Mouse (Mus musculus) CH12.LX (cell line): ENCODE results near the gene Ldb3. TPM values are rescaled to one million over a fixed set of nuclear protein-coding genes. Genes with fewer than 3 reads are reported as not detected.

Experiments used
- DNase-seq: peaks from one replicate; pipeline ENCODE4 v3.0.0-alpha.2; 2013; ENCODE audit errors: extremely low read depth
- H3K27ac ChIP-seq: 2 replicates; pipeline ENCODE4 v1.5.1; 2012; ENCODE audit warnings: low read depth, mild to moderate bottlenecking, control low read depth, moderate library complexity; ENCODE audit not compliant: insufficient read depth
- H3K27me3 ChIP-seq: replicated peaks from 2 replicates; pipeline ENCODE3; 2012; ENCODE audit warnings: inconsistent platforms
- H3K36me3 ChIP-seq, 2 experiments: replicated peaks in 1 of 2; 2 replicates each; pipeline versions ENCODE3 to v1.6.1; 2012; ENCODE audit warnings: inconsistent platforms in 1 of 2, low read length in 1 of 2, mild to moderate bottlenecking in 1 of 2, mixed read lengths in 1 of 2, moderate library complexity in 1 of 2; ENCODE audit not compliant: control insufficient read depth in 1 of 2, insufficient read depth in 1 of 2
- H3K4me1 ChIP-seq, 2 experiments: 2 replicates each; pipeline ENCODE4 v1.6.1; 2012; ENCODE audit warnings: inconsistent platforms in 1 of 2, moderate library complexity in 1 of 2; ENCODE audit not compliant: insufficient read depth in 2 of 2, control insufficient read depth in 1 of 2
- H3K4me2 ChIP-seq: 2 replicates; pipeline ENCODE4 v1.6.1; 2012; ENCODE audit warnings: low read depth, mild to moderate bottlenecking, control low read depth; ENCODE audit not compliant: poor library complexity, insufficient read depth, severe bottlenecking
- H3K4me3 ChIP-seq, 3 experiments: fragments of 150-350 bp in 1 of 3; sonication (generic) in 1 of 3; replicated peaks in 1 of 3; 2 replicates each; pipeline versions ENCODE3 to v1.5.1; 2011 to 2012; ENCODE audit warnings: low read depth in 2 of 3, low read length in 2 of 3, mild to moderate bottlenecking in 2 of 3, moderate library complexity in 2 of 3, control low read depth in 1 of 3, improper control_type of control experiment in 1 of 3, inconsistent platforms in 1 of 3, mixed read lengths in 1 of 3; ENCODE audit not compliant: poor library complexity in 1 of 3
- H3K79me2 ChIP-seq: replicated peaks from 2 replicates; pipeline ENCODE4 v1.6.1; 2012; ENCODE audit warnings: mild to moderate bottlenecking, moderate library complexity; ENCODE audit not compliant: control insufficient read depth, poor library complexity, insufficient read depth, severe bottlenecking; ENCODE audit errors: extremely low read depth
- H3K9ac ChIP-seq: 2 replicates; pipeline ENCODE4 v1.6.1; 2012; ENCODE audit warnings: low read depth, mild to moderate bottlenecking, control low read depth, moderate library complexity; ENCODE audit not compliant: insufficient read depth
- H3K9me3 ChIP-seq: replicated peaks from 2 replicates; pipeline ENCODE3; 2012; ENCODE audit warnings: low read length, inconsistent platforms, mixed read lengths
- E2F4 ChIP-seq: IDR thresholded peaks from 2 replicates; pipeline ENCODE4 v1.6.1; 2011; ENCODE audit warnings: low read depth, low read length, improper control_type of control experiment; ENCODE audit not compliant: insufficient replicate concordance
- HCFC1 ChIP-seq: IDR thresholded peaks from 2 replicates; pipeline ENCODE4 v1.6.1; 2012; ENCODE audit warnings: low read depth, mild to moderate bottlenecking, inconsistent platforms, low read length, improper control_type of control experiment
- JUND ChIP-seq: conservative IDR thresholded peaks from 2 replicates; pipeline ENCODE4 v1.6.1; 2011; ENCODE audit warnings: low read depth, low read length, improper control_type of control experiment
- KAT2A ChIP-seq: IDR thresholded peaks from 2 replicates; pipeline ENCODE4 v1.6.1; 2012; ENCODE audit warnings: low read length, improper control_type of control experiment, inconsistent platforms; ENCODE audit not compliant: insufficient replicate concordance
- MAFK ChIP-seq: IDR thresholded peaks from 2 replicates; pipeline ENCODE4 v1.6.1; 2011; ENCODE audit warnings: low read length, improper control_type of control experiment; ENCODE audit not compliant: insufficient replicate concordance
- MAX ChIP-seq: IDR thresholded peaks from 2 replicates; pipeline ENCODE4 v1.6.1; 2011; ENCODE audit warnings: low read length, improper control_type of control experiment
- MAZ ChIP-seq: IDR thresholded peaks from 2 replicates; pipeline ENCODE4 v1.6.1; 2012; ENCODE audit warnings: low read depth, mild to moderate bottlenecking, inconsistent platforms, low read length, improper control_type of control experiment, moderate library complexity
- NELFE ChIP-seq: IDR thresholded peaks from 2 replicates; pipeline ENCODE4 v1.6.1; 2011; ENCODE audit warnings: low read depth, low read length, improper control_type of control experiment
- RAD21 ChIP-seq: IDR thresholded peaks from 2 replicates; pipeline ENCODE4 v1.6.1; 2011; ENCODE audit warnings: low read depth, mild to moderate bottlenecking, low read length, improper control_type of control experiment, moderate library complexity
- RCOR1 ChIP-seq: conservative IDR thresholded peaks from 2 replicates; pipeline ENCODE4 v1.6.1; 2012; ENCODE audit warnings: low read depth, mild to moderate bottlenecking, inconsistent platforms, low read length, improper control_type of control experiment
- SIN3A ChIP-seq: IDR thresholded peaks from 2 replicates; pipeline ENCODE4 v1.6.1; 2012; ENCODE audit warnings: low read length, improper control_type of control experiment, inconsistent platforms
- SMC3 ChIP-seq: IDR thresholded peaks from 2 replicates; pipeline ENCODE4 v1.6.1; 2011; ENCODE audit warnings: low read depth, low read length, improper control_type of control experiment
- TBP ChIP-seq: conservative IDR thresholded peaks from 2 replicates; pipeline ENCODE4 v1.6.1; 2011; ENCODE audit warnings: low read depth, low read length, improper control_type of control experiment
- USF1 ChIP-seq: IDR thresholded peaks from 2 replicates; pipeline ENCODE4 v1.6.1; 2014; ENCODE audit warnings: low read depth, mild to moderate bottlenecking, inconsistent platforms, low read length, improper control_type of control experiment
- USF2 ChIP-seq: conservative IDR thresholded peaks from 2 replicates; pipeline ENCODE4 v1.6.1; 2011; ENCODE audit warnings: low read depth, low read length, improper control_type of control experiment
- ZKSCAN1 ChIP-seq: IDR thresholded peaks from 2 replicates; pipeline ENCODE4 v1.6.1; 2012; ENCODE audit warnings: low read depth, inconsistent platforms, low read length, improper control_type of control experiment, borderline replicate concordance
- ZMIZ1 ChIP-seq: IDR thresholded peaks from 2 replicates; pipeline ENCODE4 v1.6.1; 2012; ENCODE audit warnings: low read depth, mild to moderate bottlenecking, inconsistent platforms, low read length, improper control_type of control experiment
- ZNF384 ChIP-seq: IDR thresholded peaks from 2 replicates; pipeline ENCODE4 v1.6.1; 2012; ENCODE audit warnings: low read depth, low read length, improper control_type of control experiment, inconsistent platforms
- dilution Hi-C: fragments of 300-500 bp; cut with MboI; formaldehyde crosslinking; loops from 2 replicates; pipeline ENCODE4 v1.14.3; 2020; ENCODE audit warnings: low sequenced_read_pairs; ENCODE audit not compliant: extremely low pct_unique_long_range_greater_than_20kb, extremely low pct_ligation_motif_present
- in situ Hi-C: fragments of 300-500 bp; cut with MboI; formaldehyde crosslinking; loops from 3 replicates; pipeline ENCODE4 v1.14.3; 2019; ENCODE audit warnings: low sequenced_read_pairs, low pct_ligation_motif_present, low pct_unique_long_range_greater_than_20kb, mixed read lengths
- polyA plus RNA-seq: library from polyadenylated mRNA; unstranded; fragments of >175 nt; gene quantifications from 2 replicates; pipeline ENCODE4 v1.2.1, GENCODE M21; 2012; ENCODE audit warnings: low read depth; ENCODE audit not compliant: insufficient read length
- total RNA-seq, 2 experiments: library from RNA; depleted of rRNA; stranded (reverse); fragments of 300-350 nt in 1 of 2; fragments of >200 nt in 1 of 2; gene quantifications; 2 replicates each; pipeline ENCODE4 v1.2.3; 2012 to 2014

The Ldb3 gene
- total and polyA plus RNA-seq, 3 experiments = 0.08 TPM; not detected in 2

DNA sequence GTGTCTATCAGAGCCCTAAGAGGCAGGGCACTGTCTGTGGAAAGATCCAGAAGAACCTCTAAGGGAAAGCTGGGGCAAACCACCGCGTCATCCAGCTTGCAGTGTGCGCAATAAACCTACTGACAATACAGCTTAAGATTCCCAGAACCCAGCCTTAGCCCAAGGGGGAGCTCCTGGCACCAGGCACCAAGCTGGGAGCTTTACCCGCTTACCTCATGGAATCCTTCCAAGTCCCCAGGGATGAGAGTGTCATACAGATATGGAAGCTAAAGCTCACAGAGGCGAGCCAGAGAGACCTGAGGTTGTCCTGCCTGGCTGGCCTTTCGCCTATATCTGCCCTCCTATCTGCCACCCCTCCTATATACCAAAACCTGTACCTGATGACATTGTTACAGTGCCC is 44.9 kb downstream of the Ldb3 start:
- H3K27me3 ChIP-seq = no peaks in the 10 kb centered on the region
- H3K4me3 ChIP-seq = no peak overlapping the region
- no peak for DNase-seq
- H3K9me3 ChIP-seq = no peaks in the 10 kb centered on the region
- dilution Hi-C loops (no loop called here), in situ Hi-C loops (no loop called here)
- TF ChIP-seq SIN3A (no peak), ZNF384 (no peak), ZMIZ1 (no peak), ZKSCAN1 (no peak), SMC3 (no peak), NELFE (no peak), RAD21 (no peak), E2F4 (no peak), MAX (no peak), USF2 (no peak), USF1 (no peak), HCFC1 (no peak), KAT2A (no peak), TBP (no peak)
- no peaks in the 10 kb centered on the region for H3K36me3 ChIP-seq
- no peak overlapping the region for H3K4me2 ChIP-seq
- peaks cover 0 to 4% of the 10 kb centered on the region in 2 experiments; a peak in 1 of 4 replicates for H3K4me1 ChIP-seq
- H3K27ac ChIP-seq = no peak overlapping the region
- no peak overlapping the region for H3K9ac ChIP-seq
- H3K79me2 ChIP-seq = no peaks in the 10 kb centered on the region

DNA sequence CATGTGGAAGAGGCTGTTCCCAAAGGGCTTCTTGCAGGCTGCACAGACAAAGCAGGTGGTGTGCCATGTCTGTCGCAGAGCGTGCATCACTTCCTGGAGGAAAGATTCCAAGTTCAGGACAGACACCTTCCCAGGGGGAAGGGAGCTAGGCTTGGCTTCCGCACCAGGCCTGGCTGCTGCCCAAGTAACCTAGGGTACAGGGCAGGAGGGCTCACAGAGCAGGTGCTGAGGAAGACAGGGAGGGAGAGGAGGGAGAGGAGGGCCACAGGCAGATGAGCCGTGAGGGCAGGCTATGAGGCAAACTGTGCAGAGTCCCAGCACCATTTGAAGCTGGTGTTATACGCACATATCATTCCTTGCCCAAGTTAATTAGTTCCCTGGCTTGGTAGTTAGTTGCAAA is 46.6 kb downstream of the Ldb3 start:
- TF ChIP-seq RCOR1 (no peak), JUND (no peak), USF2 (no peak), E2F4 (no peak), MAZ (no peak), MAFK (no peak)
- Histone ChIP-seq H3K9me3 (no peaks in the 10 kb centered on the region), H3K27ac (no peak overlapping the region), H3K36me3 (no peaks in the 10 kb centered on the region), H3K79me2 (no peaks in the 10 kb centered on the region), H3K4me3 (no peak overlapping the region), H3K9ac (no peak overlapping the region), H3K27me3 (no peaks in the 10 kb centered on the region), H3K4me1 (no peaks in the 10 kb centered on the region), H3K4me2 (no peak overlapping the region)
- dilution Hi-C loops (no loop called here), in situ Hi-C loops (no loop called here)
- no peak for DNase-seq
